Mouse (Mus musculus) heart, postnatal 0 days (tissue): ENCODE data around the gene Ccdc58. TPM values are rescaled to one million over a fixed set of nuclear protein-coding genes. Genes with fewer than 3 reads are reported as not detected.
"Not testable (repeated sequence)": the region's sequence is repeated elsewhere in the genome, so short reads cannot be mapped to it uniquely, and the experiment has no call there.

Experiments
- ATAC-seq: fragments of 200-750 bp; cut with Nextera tagmentation; 2 replicates; pipeline ENCODE4 v1.8.0; 2017; ENCODE audit warnings: low read depth, moderate number of reproducible peaks, moderate library complexity; ENCODE audit not compliant: insufficient read depth
- DNase-seq: peaks from one replicate; pipeline ENCODE4 v3.0.0-alpha.2; 2016; ENCODE audit warnings: low spot score
- H3K27ac ChIP-seq: fragments of 300-500 bp; sonication (generic); 2 replicates; pipeline ENCODE4 v1.5.1; 2014; ENCODE audit warnings: low read depth, mild to moderate bottlenecking
- H3K27me3 ChIP-seq: fragments of 300-500 bp; sonication (generic); 2 replicates; pipeline ENCODE4 v1.6.1; 2014; ENCODE audit warnings: low read length, mixed read lengths; ENCODE audit not compliant: control insufficient read depth, insufficient read depth
- H3K36me3 ChIP-seq: fragments of 300-500 bp; sonication (generic); replicated peaks from 2 replicates; pipeline ENCODE4 v1.6.1; 2014; ENCODE audit warnings: low read length, mixed read lengths; ENCODE audit not compliant: control insufficient read depth, insufficient read depth
- H3K4me1 ChIP-seq: fragments of 300-500 bp; sonication (generic); 2 replicates; pipeline ENCODE4 v1.6.1; 2014; ENCODE audit warnings: antibody characterized with exemption; ENCODE audit not compliant: control insufficient read depth, insufficient read depth
- H3K4me2 ChIP-seq: fragments of 300-500 bp; sonication (generic); 2 replicates; pipeline ENCODE4 v1.6.1; 2014; ENCODE audit warnings: low read depth, mild to moderate bottlenecking, low read length, moderate library complexity
- H3K4me3 ChIP-seq: fragments of 300-500 bp; sonication (generic); 2 replicates; pipeline ENCODE4 v1.5.1; 2014; ENCODE audit warnings: low read depth, low read length
- H3K9ac ChIP-seq: fragments of 300-500 bp; sonication (generic); replicated peaks from 2 replicates; pipeline ENCODE4 v1.6.1; 2014; ENCODE audit warnings: low read depth, low read length, mixed read lengths
- H3K9me3 ChIP-seq: fragments of 300-500 bp; sonication (generic); replicated peaks from 2 replicates; pipeline ENCODE4 v1.6.1; 2016; ENCODE audit warnings: low read length; ENCODE audit not compliant: control insufficient read depth
- CTCF ChIP-seq: IDR thresholded peaks from 2 replicates; pipeline ENCODE4 v1.5.1; 2016; ENCODE audit warnings: antibody characterized with exemption, control low read depth, low read depth
- EP300 ChIP-seq: IDR thresholded peaks from 2 replicates; pipeline ENCODE4 v1.6.1; 2016; ENCODE audit warnings: antibody characterized with exemption, low read depth
- WGBS: fragments of 180-500 bp; shearing (Covaris S2); extraction: QIAGEN DNeasy Blood & Tissue Kit; methylation state at CpG from one replicate; pipeline ENCODE4 v1.1.7; 2014; 5-methylcytosine and 5-hydroxymethylcytosine counted together
- polyA plus RNA-seq: library from polyadenylated mRNA; unstranded; fragments of >200 nt; fragmentation: Nextera tagmentation; extraction: Ambion mirVana; gene quantifications from 2 replicates; pipeline ENCODE4 v1.2.1, GENCODE M21; 2015
- total RNA-seq: library from RNA; depleted of rRNA; stranded (reverse); fragments of >200 nt; gene quantifications from 2 replicates; pipeline ENCODE4 v1.2.3, GENCODE M21; 2014; ENCODE audit warnings: low replicate concordance; rRNA removed

Ccdc58 gene
- total RNA-seq (20.9 and 28.4 TPM in 2 replicates), polyA plus RNA-seq (79.2 and 82.6 TPM in 2 replicates)

DNA sequence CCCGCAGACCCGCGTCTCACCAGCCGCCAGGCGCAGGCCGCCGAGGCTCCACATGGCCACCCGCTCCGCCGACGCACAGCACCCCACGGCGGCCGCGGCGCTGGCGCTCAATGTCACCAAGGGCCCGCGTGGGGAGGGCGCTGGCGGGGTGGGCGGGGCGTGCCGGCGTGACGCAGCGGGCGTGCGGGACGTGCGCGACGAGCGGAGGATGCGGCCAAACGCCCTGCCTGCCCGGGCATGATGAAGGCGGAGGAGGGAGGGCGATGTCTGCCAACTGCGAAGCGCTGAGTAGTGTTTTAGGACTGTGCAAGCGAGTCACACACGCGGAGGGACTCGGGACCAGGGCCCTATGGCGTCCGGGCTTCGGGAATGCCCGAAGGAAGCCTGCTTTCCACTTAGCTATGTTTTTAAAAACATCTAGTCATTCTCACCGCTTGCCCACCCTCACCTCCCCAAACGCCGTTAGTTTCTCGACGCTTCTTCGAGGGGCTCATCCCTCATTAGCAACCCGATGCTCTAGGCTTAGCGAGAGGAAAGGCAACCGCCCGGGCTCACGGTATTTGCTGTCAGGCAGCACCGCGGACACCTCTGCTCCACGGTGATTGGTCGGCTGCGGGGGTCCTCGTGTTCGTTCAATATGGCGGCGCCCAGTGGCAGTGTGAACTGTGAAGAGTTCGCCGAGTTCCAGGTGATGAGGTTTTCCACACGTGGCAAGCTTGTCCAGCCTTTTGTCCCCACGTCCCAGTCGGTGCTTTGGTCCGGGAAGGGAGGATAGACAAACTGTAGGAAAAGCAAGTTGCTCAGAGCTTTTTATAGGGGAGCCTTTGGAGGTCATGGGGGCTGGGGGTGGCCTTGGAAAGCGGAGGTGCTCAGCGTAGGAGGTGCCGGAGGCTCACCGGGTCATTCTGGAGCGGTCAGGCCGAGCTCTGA, at the start of gene Ccdc58, which contains the start of gene Fam162a:
TSS of gene Ccdc58 (plus strand) at position 236 of the 930 bp plus-strand sequence.
TSS of gene Fam162a (minus strand) at position 145 of the 930 bp plus-strand sequence.
- ATAC-seq (peak; percentile 93), DNase-seq (peak; percentile 91)
- TF ChIP-seq CTCF (peak; percentile 4; the same call in 1 of the 2 replicates), EP300 (peak; percentile 73; the same call in 1 of the 2 replicates)
- peak within 1 kb of the TSS; percentile 87 for H3K4me2 ChIP-seq
- H3K9ac ChIP-seq: peak within 1 kb of the TSS; percentile 92
- no peaks in the 10 kb centered on the region for H3K9me3 ChIP-seq
- no peaks in the 10 kb centered on the region; the same call in 1 of the 2 replicates for H3K36me3 ChIP-seq
- H3K4me1 ChIP-seq: peaks cover 16% of the 10 kb centered on the region
- H3K4me3 ChIP-seq: peak within 1 kb of the TSS; percentile 86
- under 1% methylated on average over 69 of the region's 81 CpGs for WGBS
- peak within 1 kb of the TSS; percentile 100 for H3K27ac ChIP-seq
- no peaks in the 10 kb centered on the region for H3K27me3 ChIP-seq

- DNase-seq, H3K4me2 ChIP-seq, H3K27me3 ChIP-seq, ATAC-seq, H3K9me3 ChIP-seq, H3K4me3 ChIP-seq, H3K9ac ChIP-seq, H3K27ac ChIP-seq, H3K4me1 ChIP-seq: not testable (repeated sequence)
- peaks cover 56% of the 10 kb centered on the region for H3K36me3 ChIP-seq
- 90% methylated on average over 1 of the region's 2 CpGs for WGBS
These were observed 43.4 kb upstream of the Ccdc58 start for GRCm38 (mm10) chr16:36028120-36028519.

DNA sequence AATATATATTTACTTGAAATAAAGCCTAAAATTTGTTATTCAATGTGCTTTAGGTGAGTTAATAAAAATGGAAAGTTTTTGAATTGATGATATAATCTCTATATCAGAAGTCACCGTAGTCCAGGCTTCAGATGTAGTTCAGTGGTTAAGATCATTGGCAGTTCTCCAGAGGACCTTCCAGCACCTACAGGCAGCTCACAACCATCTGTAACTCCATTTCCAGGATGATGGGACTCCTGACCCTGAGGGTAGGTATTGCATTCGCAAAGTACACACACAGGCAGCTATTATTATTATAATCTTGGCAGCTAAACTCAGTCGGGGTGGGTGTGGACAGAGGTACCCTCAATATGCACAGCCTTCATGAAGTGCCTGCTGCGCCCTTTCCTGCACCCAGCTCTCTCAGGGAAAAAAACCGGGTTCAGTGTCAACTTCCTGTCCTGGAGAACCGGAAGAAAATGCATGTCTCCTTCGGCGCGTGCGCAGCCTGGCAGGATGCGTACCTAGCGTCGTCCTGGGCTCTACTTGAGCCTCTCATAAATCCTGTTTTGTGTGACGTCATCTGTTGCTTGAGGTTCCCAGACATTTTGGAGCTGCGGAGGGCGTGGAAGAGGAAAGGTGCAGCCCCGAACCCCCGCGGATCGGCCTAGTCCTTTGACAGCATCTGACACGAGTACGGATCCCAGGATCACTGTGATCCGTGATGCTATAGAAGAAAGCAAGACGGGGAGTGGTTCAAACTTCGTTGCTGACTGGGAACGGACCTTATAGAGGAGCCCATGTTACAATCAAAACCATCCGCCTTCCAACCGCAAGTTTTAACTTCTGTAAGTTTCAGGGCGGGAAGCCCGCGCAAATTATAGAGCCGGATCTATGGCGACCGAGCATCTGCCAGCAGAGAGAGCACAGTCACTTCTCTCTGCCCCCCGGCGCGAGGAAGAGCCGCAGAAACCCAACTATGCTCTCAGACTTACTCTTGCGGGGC, 30.6 kb upstream of the Ccdc58 start, which contains the start of gene Wdr5b:
TSS of gene Wdr5b (plus strand) at position 551 of the 985 bp plus-strand sequence.
- ATAC-seq: peak; percentile 93
- WGBS: 1% methylated on average over 39 of the region's 39 CpGs

GRCm38 (mm10) chr16:36041625-36042020, 29.9 kb upstream of the Ccdc58 start:
- Histone ChIP-seq H3K9ac (peak overlapping the region; percentile 87), H3K27me3 (no peaks in the 10 kb centered on the region), H3K36me3 (peaks cover 37% of the 10 kb centered on the region), H3K4me2 (peak overlapping the region; percentile 83), H3K4me1 (peaks cover 14% of the 10 kb centered on the region), H3K4me3 (peak overlapping the region; percentile 87), H3K9me3 (no peaks in the 10 kb centered on the region), H3K27ac (peak overlapping the region; percentile 94)
- ATAC-seq (no peak), DNase-seq (no peak)
- TF ChIP-seq EP300 (no peak), CTCF (no peak)
- 18% methylated on average over 11 of the region's 11 CpGs for WGBS

More for the DNA sequence above, 30.6 kb upstream of the Ccdc58 start, which contains the start of gene Wdr5b:
- Histone ChIP-seq H3K4me2 (peak within 1 kb of the TSS; percentile 83), H3K9me3 (no peaks in the 10 kb centered on the region), H3K27ac (peak within 1 kb of the TSS; percentile 94), H3K4me1 (peaks cover 14% of the 10 kb centered on the region), H3K9ac (peak within 1 kb of the TSS; percentile 87), H3K4me3 (peak within 1 kb of the TSS; percentile 87), H3K27me3 (no peaks in the 10 kb centered on the region), H3K36me3 (peaks cover 32% of the 10 kb centered on the region)
- TF ChIP-seq EP300 (no peak), CTCF (no peak)
- DNase-seq: peak; percentile 99

DNA sequence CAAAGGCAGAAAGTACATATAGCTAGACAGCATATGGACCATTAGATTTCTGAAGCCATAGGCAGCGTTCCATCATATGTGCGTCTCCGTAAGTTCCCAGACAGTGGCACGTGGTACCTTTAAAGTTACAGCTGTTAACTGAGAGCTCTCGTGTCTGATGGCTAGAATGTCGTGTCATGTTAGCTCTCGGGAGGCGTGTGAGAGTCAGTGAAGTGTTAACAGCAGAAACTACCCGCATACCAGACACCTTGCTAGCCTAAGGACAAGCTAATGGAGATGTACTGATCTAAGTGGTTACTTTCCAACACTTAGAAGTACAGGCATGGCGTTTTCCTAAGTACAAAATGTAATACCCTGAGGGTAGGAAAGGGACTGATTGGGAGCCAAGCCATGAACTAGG, 28.4 kb upstream of the Ccdc58 start:
- 49% methylated on average over 10 of the region's 10 CpGs for WGBS
- H3K4me3 ChIP-seq: no peak overlapping the region
- peak overlapping the region; percentile 54 for H3K27ac ChIP-seq
- no peak for TF ChIP-seq CTCF
- no peak for TF ChIP-seq EP300
- DNase-seq (peak; percentile 63), ATAC-seq (peak; percentile 28)
- H3K4me1 ChIP-seq: peaks cover 14% of the 10 kb centered on the region
- H3K9me3 ChIP-seq: no peaks in the 10 kb centered on the region
- no peak overlapping the region for H3K9ac ChIP-seq
- peaks cover 46% of the 10 kb centered on the region for H3K36me3 ChIP-seq
- no peaks in the 10 kb centered on the region for H3K27me3 ChIP-seq
- no peak overlapping the region for H3K4me2 ChIP-seq
